In the genomic region with DNA sequence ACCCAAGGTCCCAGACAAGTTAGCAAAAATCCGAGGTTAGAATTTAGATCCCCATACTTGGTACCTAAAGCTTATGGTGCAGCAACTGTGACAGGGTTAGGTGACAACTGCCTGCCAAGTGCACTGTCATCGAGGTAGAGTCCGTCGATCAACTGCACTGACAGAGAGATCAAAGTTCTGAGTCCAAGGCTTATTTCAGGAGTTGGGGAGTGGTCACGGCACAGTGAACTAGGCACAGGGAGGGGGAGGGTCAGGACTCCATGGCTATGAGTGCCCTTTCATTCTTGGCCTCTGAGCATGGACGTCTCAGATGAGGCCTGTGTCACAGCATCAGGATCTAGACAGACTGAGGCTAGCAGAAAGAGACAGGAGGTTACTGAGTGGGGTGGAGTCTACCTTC, we compare ENCODE assay signal across 26 mouse cellular contexts. TPM values are rescaled to one million over a fixed set of nuclear protein-coding genes. Genes with fewer than 3 reads are reported as not detected.
DNase-seq lines count a peak whose midpoint lies in the region; ATAC-seq and TF ChIP-seq lines count a peak whose summit lies in the region.
"Had no signal": no experiment of that assay in that cellular context is flagged by ENCODE, and none has a peak within 500 bp of the region (broad histone marks: within the 10 kb centered on the region; RNA-seq: fewer than 3 reads in every experiment).

No protein-coding gene starts in this region.

- WGBS in kidney, adult 2 months, result 31% methylated on average over 6 of the region's 6 CpGs
- 16% methylated on average over 6 of the region's 6 CpGs for WGBS in liver, adult 2 months
- WGBS in liver, postnatal 0 days (ENCODE audit: insufficient replicate concordance), result 53% methylated on average over 6 of the region's 6 CpGs

- no peak overlapping the region for H3K4me3 ChIP-seq in kidney, adult 2 months (ENCODE audit: insufficient read depth, low read depth, low read length)
- no peak overlapping the region for H3K4me3 ChIP-seq in liver, adult 2 months (ENCODE audit: insufficient read depth, low read depth, low read length)
- H3K4me3 ChIP-seq in liver, postnatal 0 days (ENCODE audit: low read depth, low read length), result no peak overlapping the region
- H3K4me3 ChIP-seq: embryonic facial prominence, embryonic 10.5 days; embryonic facial prominence, embryonic 12.5 days; forebrain, embryonic 13.5 days had no signal

- ATAC-seq in liver, postnatal 0 days, result no peak
- ATAC-seq: activated CD4-positive, CD25-positive, alpha-beta regulatory T cell, adult 4 months; CD4-positive, CD25-positive, alpha-beta regulatory T cell, adult 4 months; forebrain, embryonic 13.5 days; Patski had no signal

- H3K36me3 ChIP-seq in kidney, adult 2 months (ENCODE audit: control insufficient read depth, insufficient read depth, low read length), result no peaks in the 10 kb centered on the region
- no peaks in the 10 kb centered on the region for H3K36me3 ChIP-seq in liver, adult 2 months (ENCODE audit: control insufficient read depth, insufficient read depth, low read length)
- no peaks in the 10 kb centered on the region for H3K36me3 ChIP-seq in liver, postnatal 0 days (replicated peaks; ENCODE audit: insufficient read depth, low read length)
- H3K36me3 ChIP-seq: embryonic facial prominence, embryonic 10.5 days; embryonic facial prominence, embryonic 12.5 days; G1E had no signal

- H3K9me3 ChIP-seq in liver, postnatal 0 days (ENCODE audit: low read length), result no peaks in the 10 kb centered on the region
- H3K9me3 ChIP-seq: embryonic facial prominence, embryonic 10.5 days; embryonic facial prominence, embryonic 12.5 days; forebrain, embryonic 13.5 days had no signal

- TF ChIP-seq POLR2A in kidney, adult 2 months (IDR thresholded peaks at IDR 0.05; ENCODE audit: low read depth, low read length), result no peak
- no peak for TF ChIP-seq POLR2A in liver, adult 2 months (IDR thresholded peaks at IDR 0.05; ENCODE audit: extremely low read depth, insufficient read depth, low read length)

- no peak overlapping the region for H3K4me2 ChIP-seq in liver, postnatal 0 days (ENCODE audit: low read depth, low read length)
- H3K4me2 ChIP-seq: embryonic facial prominence, embryonic 12.5 days; forebrain, embryonic 13.5 days had no signal

- H3K27me3 ChIP-seq in kidney, adult 2 months (replicated peaks; ENCODE audit: control insufficient read depth, insufficient read depth, low read length), result no peaks in the 10 kb centered on the region
- 0 out of 2 replicates have a peak, but pooled peaks cover 4% of the 10 kb centered on the region for H3K27me3 ChIP-seq in liver, adult 2 months (ENCODE audit: control insufficient read depth, insufficient read depth, low read length)
- peaks cover 33% of the 10 kb centered on the region for H3K27me3 ChIP-seq in liver, postnatal 0 days (ENCODE audit: insufficient read depth, low read length)

- TF ChIP-seq CTCF in kidney, adult 2 months (conservative IDR thresholded peaks at IDR 0.05; ENCODE audit: insufficient read depth, insufficient read length, low read depth, low read length), result no peak
- no peak for TF ChIP-seq CTCF in liver, adult 2 months (IDR thresholded peaks at IDR 0.05; ENCODE audit: low read depth, low read length)
- no peak for TF ChIP-seq CTCF in liver, postnatal 0 days (IDR thresholded peaks at IDR 0.05; ENCODE audit: low read depth)

- no peak overlapping the region for H3K27ac ChIP-seq in kidney, adult 2 months (ENCODE audit: insufficient read depth, low read depth, low read length)
- H3K27ac ChIP-seq in liver, adult 2 months (replicated peaks; ENCODE audit: insufficient read depth, low read depth, low read length), result no peak overlapping the region
- H3K27ac ChIP-seq in liver, postnatal 0 days (ENCODE audit: low read depth), result no peak overlapping the region
- H3K27ac ChIP-seq: embryonic facial prominence, embryonic 10.5 days; embryonic facial prominence, embryonic 12.5 days; forebrain, embryonic 13.5 days had no signal

- no peaks in the 10 kb centered on the region for H3K79me2 ChIP-seq in liver, adult 2 months (ENCODE audit: control insufficient read depth, insufficient read depth, low read length)

- DNase-seq in kidney, adult 11 months, result peak; percentile 23
- no peak for DNase-seq in kidney, postnatal 14 days
- DNase-seq in kidney, adult 2 months, result peak; percentile 65
- no peak for DNase-seq in kidney, postnatal 4 days
- peak; percentile 63 for DNase-seq in kidney, adult 9 months
- DNase-seq in kidney, postnatal 10 days, result no peak
- peak; percentile 80 for DNase-seq in liver, adult 2 months (ENCODE audit: extremely low read depth, low read depth, low spot score)
- DNase-seq in liver, postnatal 0 days, result no peak
- DNase-seq: adrenal gland, adult 8-10 months; adrenal gland, postnatal 14 days; adrenal gland, postnatal 36 days; B cell, adult 2 months; cerebellum, adult 11-12 months; cerebellum, adult 2 months; cerebellum, adult 9-10 months; cerebellum, postnatal 10 days; cerebellum, postnatal 25 days had no signal

- no peak for TF ChIP-seq EP300 in liver, postnatal 0 days (IDR thresholded peaks at IDR 0.05; ENCODE audit: low read depth)

- H3K4me1 ChIP-seq in kidney, adult 2 months (ENCODE audit: control insufficient read depth, insufficient read depth, low read length), result no peaks in the 10 kb centered on the region
- H3K4me1 ChIP-seq in liver, adult 2 months (ENCODE audit: control insufficient read depth, insufficient read depth, low read length), result no peaks in the 10 kb centered on the region
- no peaks in the 10 kb centered on the region for H3K4me1 ChIP-seq in liver, postnatal 0 days (ENCODE audit: insufficient read depth)
- H3K4me1 ChIP-seq: embryonic facial prominence, embryonic 12.5 days had no signal

- H3K9ac ChIP-seq in liver, adult 2 months (ENCODE audit: low read depth, low read length), result no peak overlapping the region
- H3K9ac ChIP-seq in liver, postnatal 0 days (replicated peaks), result no peak overlapping the region
- H3K9ac ChIP-seq: embryonic facial prominence, embryonic 12.5 days; forebrain, embryonic 13.5 days had no signal

RNA-seq across cellular contexts. Expression of gene Mpped1, which starts 1.8 kb away (rescaled TPM):
- polyA plus RNA-seq in kidney, adult 2 months (2012; rRNA removed), result not detected in 2 replicates
- total RNA-seq in liver, adult 2 months (2014; rRNA removed), result not detected in 2 replicates
- 0.13 TPM in 1 of 2 replicates, not detected in the other for polyA plus RNA-seq in liver, adult 2 months (2012; rRNA removed)
- not detected in 2 replicates for polyA plus RNA-seq in liver, postnatal 0 days (2015; fragmentation: Nextera tagmentation; extraction: Ambion mirVana)
- total RNA-seq: adrenal gland, adult 18-20 months; adrenal gland, postnatal 14 days; adrenal gland, postnatal 36 days; G1E had no signal
- polyA plus RNA-seq: activated CD4-positive, CD25-positive, alpha-beta regulatory T cell, adult 4 months; CD4-positive, CD25-positive, alpha-beta regulatory T cell, adult 4 months; G1E; Patski had no signal

RNA-seq across cellular contexts. Expression of gene Scube1, which starts 52.7 kb away (rescaled TPM):
- 3.5 TPM in 2 replicates for polyA plus RNA-seq in kidney, adult 2 months (2012; rRNA removed)
- total RNA-seq in liver, adult 2 months (2014; rRNA removed), result 0.18 and 0.27 TPM in 2 replicates
- polyA plus RNA-seq in liver, adult 2 months (2012; rRNA removed), result 0.13 and 0.27 TPM in 2 replicates
- polyA plus RNA-seq in liver, postnatal 0 days (2015; fragmentation: Nextera tagmentation; extraction: Ambion mirVana), result 0.25 and 0.41 TPM in 2 replicates
- total RNA-seq: CH12.LX had no signal
- polyA plus RNA-seq: activated CD4-positive, CD25-positive, alpha-beta regulatory T cell, adult 4 months; CD4-positive, CD25-positive, alpha-beta regulatory T cell, adult 4 months; G1E had no signal

Comparison
In these comparisons a context has a peak if more than half of its experiments do, and no peak if none do; other contexts are left out.
1. DNase-seq: peak in kidney, adult 11 months (single experiment), kidney, adult 2 months (single experiment), kidney, adult 9 months (single experiment) and liver, adult 2 months (single experiment); none in kidney, postnatal 14 days (single experiment), kidney, postnatal 4 days (0 of 2), kidney, postnatal 10 days (single experiment) and liver, postnatal 0 days (single experiment).